Mouse (Mus musculus) adrenal gland, adult 18-20 months (tissue): Measurements from ENCODE around the gene Gm21708. TPM values are rescaled to one million over a fixed set of nuclear protein-coding genes. Genes with fewer than 3 reads are reported as not detected.
"Not testable (repeated sequence)": the region's sequence is repeated elsewhere in the genome, so short reads cannot be mapped to it uniquely, and the experiment has no call there.

Source experiments
- DNase-seq, 2 experiments: peaks; one replicate each; pipeline ENCODE4 v3.0.0; 2021 to 2022; ENCODE audit warnings: low spot score in 2 of 2
- long read RNA-seq, 2 experiments: library from polyadenylated mRNA; stranded (forward); transcript quantifications; one replicate each; pipeline ENCODE4 v2.0.0; 2021
- total RNA-seq, 2 experiments: library from RNA; stranded (reverse); gene quantifications; 1 replicate in 1 of 2; 2 replicates in 1 of 2; pipeline ENCODE4 v1.2.3; 2021

Gm21708 gene
- not detected for total RNA-seq
- long read RNA-seq, experiment 1 = 0 reads
- long read RNA-seq, experiment 2 = 0 reads

DNA sequence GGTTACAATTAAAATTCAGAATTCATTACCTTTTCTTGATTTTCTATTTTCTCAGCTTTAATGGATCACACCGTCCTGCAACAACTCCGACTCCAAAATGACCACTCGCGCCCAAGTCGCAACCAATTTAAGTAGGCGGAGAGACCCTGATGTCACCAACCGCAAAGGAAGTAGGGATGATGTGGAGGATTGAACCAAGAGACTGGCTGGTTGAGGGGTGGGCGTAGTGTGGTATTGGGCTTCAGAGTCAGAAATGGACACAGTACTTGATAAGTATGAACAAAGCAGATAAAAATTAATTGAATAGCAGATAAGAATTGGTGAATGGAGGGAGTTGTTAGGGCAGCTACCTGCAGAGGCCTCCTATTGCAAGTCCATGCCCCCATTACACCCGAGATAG lies at the start of gene Gm21708, which contains the start of gene Gm21704:
TSS of gene Gm21708 (minus strand) at position 101 of the 400 bp plus-strand sequence.
TSS of gene Gm21704 (minus strand) at position 101 of the 400 bp plus-strand sequence.
- not testable (repeated sequence) for DNase-seq

Other genes with a start within 250 kb of the Gm21708 start
- gene Gm21677, start 103.7 kb downstream of the Gm21708 start, total RNA-seq = not detected
- not detected for gene Gm21693, start 64.8 kb downstream of the Gm21708 start, total RNA-seq
- gene Gm21704, start within 50 bp of the Gm21708 start, total RNA-seq = not detected